Mouse (Mus musculus) forebrain, embryonic 13.5 days (tissue): Measurements from ENCODE around the gene Olfr209. TPM values are rescaled to one million over a fixed set of nuclear protein-coding genes. Genes with fewer than 3 reads are reported as not detected.

Experiments
- ATAC-seq: fragments of 200-750 bp; cut with Nextera tagmentation; 2 replicates; pipeline ENCODE4 v1.8.0; 2017
- H3K27ac ChIP-seq: fragments of 300-500 bp; sonication (generic); 2 replicates; pipeline ENCODE4 v1.5.1; 2015; ENCODE audit warnings: inconsistent platforms, mild to moderate bottlenecking, moderate library complexity
- H3K27me3 ChIP-seq: fragments of 300-500 bp; sonication (generic); 2 replicates; pipeline ENCODE4 v1.6.1; 2015; ENCODE audit warnings: mild to moderate bottlenecking, inconsistent platforms
- H3K36me3 ChIP-seq: fragments of 300-500 bp; sonication (generic); 2 replicates; pipeline ENCODE4 v1.6.1; 2015; ENCODE audit warnings: mild to moderate bottlenecking, inconsistent platforms; ENCODE audit not compliant: poor library complexity, severe bottlenecking
- H3K4me1 ChIP-seq: fragments of 300-500 bp; sonication (generic); 2 replicates; pipeline ENCODE4 v1.6.1; 2015; ENCODE audit warnings: inconsistent platforms
- H3K4me2 ChIP-seq: fragments of 300-500 bp; sonication (generic); 2 replicates; pipeline ENCODE4 v1.6.1; 2015; ENCODE audit warnings: inconsistent platforms, mild to moderate bottlenecking, moderate library complexity
- H3K4me3 ChIP-seq: fragments of 300-500 bp; sonication (generic); 2 replicates; pipeline ENCODE4 v1.5.1; 2015; ENCODE audit warnings: mild to moderate bottlenecking, inconsistent platforms
- H3K9ac ChIP-seq: fragments of 300-500 bp; sonication (generic); 2 replicates; pipeline ENCODE4 v1.6.1; 2015; ENCODE audit warnings: mild to moderate bottlenecking, inconsistent platforms
- H3K9me3 ChIP-seq: fragments of 300-500 bp; sonication (generic); replicated peaks from 2 replicates; pipeline ENCODE4 v1.6.1; 2016; ENCODE audit warnings: inconsistent platforms
- polyA plus RNA-seq: library from polyadenylated mRNA; unstranded; fragments of >200 nt; fragmentation: Nextera tagmentation; extraction: Ambion mirVana; gene quantifications from 2 replicates; pipeline ENCODE4 v1.2.1, GENCODE M21; 2015

Gene Olfr209
- polyA plus RNA-seq, 1 experiment from 2014 or later, result not detected

- no peaks in the 10 kb centered on the region for H3K4me1 ChIP-seq
- no peak within 1 kb of the TSS for H3K4me3 ChIP-seq
- H3K27me3 ChIP-seq, result no peaks in the 10 kb centered on the region
- H3K9me3 ChIP-seq, result no peaks in the 10 kb centered on the region
- no peaks in the 10 kb centered on the region for H3K36me3 ChIP-seq
- no peak within 1 kb of the TSS for H3K27ac ChIP-seq
- no peak within 1 kb of the TSS for H3K9ac ChIP-seq
- ATAC-seq, result no peak
- no peak within 1 kb of the TSS for H3K4me2 ChIP-seq
These were observed 45.6 kb downstream of the Olfr209 start, which contains the start of gene Olfr204 for GRCm38 (mm10) chr16:59318148-59318547. Olfr204 (minus strand) TSS chr16:59318248.

Other genes with a start within 250 kb of the Olfr209 start
- not detected in 2 replicates for gene Olfr194, start 242.9 kb downstream of the Olfr209 start, polyA plus RNA-seq
- gene Olfr195, start 216.9 kb downstream of the Olfr209 start, polyA plus RNA-seq, result not detected in 2 replicates
- not detected in 2 replicates for gene Olfr196, start 193.5 kb downstream of the Olfr209 start, polyA plus RNA-seq
- not detected in 2 replicates for gene Olfr198, start 160.5 kb downstream of the Olfr209 start, polyA plus RNA-seq
- not detected in 2 replicates for gene Olfr199, start 144.2 kb downstream of the Olfr209 start, polyA plus RNA-seq
- gene Olfr201, start 91.4 kb downstream of the Olfr209 start, polyA plus RNA-seq, result not detected in 2 replicates
- not detected in 2 replicates for gene Olfr202, start 77.2 kb downstream of the Olfr209 start, polyA plus RNA-seq
- not detected in 2 replicates for gene Olfr203, start 65.1 kb downstream of the Olfr209 start, polyA plus RNA-seq
- not detected in 2 replicates for gene Olfr204, start 45.7 kb downstream of the Olfr209 start, polyA plus RNA-seq
- gene Olfr205, start 32.9 kb downstream of the Olfr209 start, polyA plus RNA-seq, result not detected in 2 replicates
- gene Olfr206, start 14.7 kb downstream of the Olfr209 start, polyA plus RNA-seq, result not detected in 2 replicates
- 0.06 and 0.10 TPM in 2 replicates for gene Gabrr3, start 43.3 kb upstream of the Olfr209 start, polyA plus RNA-seq
- 15.4 and 17.7 TPM in 2 replicates for gene Riox2, start 107.8 kb upstream of the Olfr209 start, polyA plus RNA-seq
- gene Crybg3, start 237.0 kb upstream of the Olfr209 start, polyA plus RNA-seq, result 2.3 and 2.6 TPM in 2 replicates